In the genomic region with DNA sequence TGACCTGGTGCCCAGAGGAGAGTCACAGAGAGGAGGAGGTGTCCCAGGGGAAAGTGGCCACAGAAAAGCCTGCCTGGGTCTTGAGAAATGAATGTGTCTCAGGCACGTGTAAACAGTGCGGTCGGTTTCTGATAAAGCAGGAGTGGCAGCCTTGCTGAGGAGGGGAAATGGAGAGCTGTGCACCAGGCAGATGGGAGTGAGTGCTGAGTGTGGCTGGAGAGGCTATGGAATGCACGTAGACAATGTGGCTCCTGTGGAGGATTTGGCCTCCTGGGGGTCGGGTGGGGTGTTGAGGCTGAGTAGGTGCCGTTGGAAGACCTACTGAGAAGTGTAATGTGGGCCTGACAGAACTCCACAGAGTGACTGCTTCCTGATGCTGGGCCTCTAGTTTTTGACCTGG, we compare ENCODE assay signal across 1 mouse cellular context. TPM values are rescaled to one million over a fixed set of nuclear protein-coding genes. Genes with fewer than 3 reads are reported as not detected.
"Had no signal": no experiment of that assay in that cellular context is flagged by ENCODE, and none has a peak within 500 bp of the region (broad histone marks: within the 10 kb centered on the region; RNA-seq: fewer than 3 reads in every experiment).

No protein-coding gene starts in this region.

RNA-seq across cellular contexts. Expression of a gene that starts 32.6 kb away (rescaled TPM):
- polyA plus RNA-seq: intestine, postnatal 0 days had no signal
